Mouse (Mus musculus) cerebellum, adult 2 months (tissue): ENCODE data around the gene Crabp2.

Source experiments
- CTCF ChIP-seq: fragments of 200-500 bp; IDR thresholded peaks from 2 replicates; pipeline ENCODE4 v1.5.1; 2011; ENCODE audit warnings: low read depth, mild to moderate bottlenecking, control low read depth, low read length, moderate library complexity, borderline replicate concordance; ENCODE audit not compliant: insufficient read depth
- POLR2A ChIP-seq: fragments of 200-500 bp; IDR thresholded peaks from 2 replicates; pipeline ENCODE4 v1.6.1; 2011; ENCODE audit warnings: low read length, control low read depth, borderline replicate concordance; ENCODE audit not compliant: insufficient read depth

DNA sequence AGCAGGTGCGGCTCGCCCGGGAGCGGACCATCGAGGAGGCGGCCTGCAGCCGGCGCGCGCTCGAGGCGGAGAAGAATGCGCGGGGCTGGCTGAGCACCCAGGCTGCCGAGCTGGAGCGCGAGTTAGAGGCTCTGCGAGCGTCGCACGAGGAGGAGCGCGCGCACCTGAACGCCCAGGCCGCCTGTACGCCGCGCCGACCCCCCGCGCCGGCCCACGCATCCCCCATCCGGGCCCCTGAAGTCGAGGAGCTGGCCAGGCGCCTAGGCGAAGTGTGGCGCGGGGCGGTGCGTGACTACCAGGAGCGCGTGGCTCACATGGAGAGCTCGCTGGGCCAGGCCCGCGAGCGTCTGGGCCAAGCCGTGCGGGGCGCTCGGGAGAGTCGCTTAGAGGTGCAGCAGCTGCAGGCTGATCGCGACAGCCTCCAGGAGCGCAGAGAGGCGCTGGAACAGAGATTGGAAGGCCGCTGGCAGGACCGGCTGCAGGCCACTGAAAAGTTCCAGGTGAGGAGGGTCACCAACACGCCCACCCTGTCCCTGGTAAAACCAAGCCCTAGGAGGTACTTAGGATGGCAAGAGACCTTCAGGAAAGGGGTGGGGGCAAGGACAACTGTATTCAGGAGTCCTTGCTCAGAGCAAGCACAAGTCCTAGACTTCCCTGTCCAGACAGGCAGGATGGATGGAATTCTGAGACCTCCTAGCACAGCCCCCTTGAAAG is 23.2 kb downstream of the Crabp2 start:
- TF ChIP-seq CTCF (no peak), POLR2A (no peak)
